Mouse (Mus musculus) spleen, embryonic (tissue): ENCODE measurements around the gene Cwc25.

ENCODE experiments used
- CTCF ChIA-PET: fragments of 350-600 bp; sonication (Branson Sonifier 250); formaldehyde crosslinking; loops from one replicate; lab custom pipeline; 2022; lab: Charles Lee

Gene Cwc25

DNA sequence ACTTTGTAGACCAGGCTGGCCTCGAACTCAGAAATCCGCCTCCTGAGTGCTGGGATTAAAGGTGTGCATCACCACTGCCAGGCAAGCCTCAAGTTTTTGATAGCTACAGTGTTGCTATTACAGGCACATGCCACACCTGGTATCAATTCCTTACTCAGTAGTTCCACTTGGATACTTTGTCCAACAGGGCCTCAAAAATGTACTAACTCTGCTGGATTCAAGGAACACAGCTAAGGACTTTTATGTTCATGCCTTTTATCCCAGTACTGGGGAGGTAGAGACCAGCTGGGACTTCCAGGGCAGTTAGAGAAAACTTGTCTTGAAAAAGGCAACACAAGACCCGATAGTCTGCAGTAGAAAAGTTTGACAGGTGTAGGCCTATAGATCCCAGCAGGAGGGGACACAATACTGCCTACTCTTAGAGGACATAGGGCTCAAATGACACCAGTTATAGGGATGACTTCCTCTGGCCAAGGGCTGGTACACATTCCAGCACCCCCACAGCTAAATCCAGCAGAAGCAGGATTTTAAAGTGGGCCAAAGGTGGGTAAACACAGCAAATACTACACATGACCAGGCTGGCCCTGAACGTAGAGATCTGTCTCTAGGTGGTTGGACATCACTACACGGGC lies 10.3 kb upstream of the Cwc25 start:
- CTCF ChIA-PET = no interaction called here

DNA sequence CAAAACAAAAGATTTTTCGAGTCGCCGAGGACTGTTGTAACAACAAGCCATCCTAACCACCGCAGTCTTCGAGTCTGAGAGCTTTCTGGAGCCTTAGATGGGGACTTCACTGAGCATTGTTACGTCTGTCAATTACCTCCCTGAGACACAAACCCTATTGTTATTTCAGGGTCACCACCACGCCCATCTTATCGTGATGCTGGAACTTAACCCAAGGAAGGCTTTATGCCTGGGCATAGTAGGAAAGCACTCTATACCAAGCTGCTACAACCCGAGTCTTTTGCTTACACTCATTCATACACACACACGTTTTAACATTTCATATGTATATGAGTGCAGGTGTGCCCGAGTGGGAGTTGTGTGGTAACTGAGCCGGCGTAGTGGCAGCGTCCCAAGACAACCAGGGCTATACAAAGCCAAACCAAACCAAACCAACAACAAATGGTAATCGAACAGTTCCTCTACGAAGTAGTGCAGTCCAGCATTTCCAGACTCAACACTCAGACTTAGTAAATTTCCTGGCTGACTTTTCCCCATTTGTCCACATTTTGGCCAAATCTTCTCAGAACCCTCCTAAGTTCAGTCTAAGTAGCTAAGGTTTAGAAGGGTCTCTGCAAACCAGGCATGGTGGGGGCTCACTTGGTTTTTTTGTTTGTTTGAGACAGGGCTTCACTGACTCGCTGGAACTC lies 9.6 kb upstream of the Cwc25 start, which contains the start of gene 1700001P01Rik:
1700001P01Rik (minus strand) TSS at position 111 of the 689 bp plus-strand sequence.
- CTCF ChIA-PET = no interaction called here

- CTCF ChIA-PET = no interaction called here
These were observed 8.8 kb upstream of the Cwc25 start for GRCm38 (mm10) chr11:97775186-97775585.

- CTCF ChIA-PET = no interaction called here
These were observed 5.1 kb upstream of the Cwc25 start for GRCm38 (mm10) chr11:97771410-97771809.

DNA sequence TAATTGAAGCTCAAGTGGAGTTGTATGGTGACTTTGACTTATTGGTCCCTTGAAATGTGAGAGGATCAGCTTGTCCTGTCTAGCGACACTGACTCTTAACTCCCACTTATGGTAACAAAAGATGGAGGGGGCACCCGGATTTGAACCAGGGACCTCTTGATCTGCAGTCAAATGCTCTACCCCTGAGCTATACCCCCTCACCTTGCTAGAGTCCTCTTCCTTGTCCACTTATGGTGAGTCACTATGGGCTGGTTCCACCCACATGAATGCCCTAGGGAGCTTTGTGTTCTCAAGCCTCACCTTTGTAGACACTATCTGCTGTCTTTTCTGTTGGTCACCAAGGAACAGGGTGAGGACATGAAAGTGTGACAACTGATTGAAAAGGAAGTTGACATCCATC lies 3.3 kb upstream of the Cwc25 start:
- CTCF ChIA-PET = interaction anchor here (0.7 kb wide), 1 partner anchor 16 kb away, joined by 4 read pairs; no protein-coding TSS in a partner anchor

- CTCF ChIA-PET = no interaction called here
These were observed 4.7 kb downstream of the Cwc25 start for GRCm38 (mm10) chr11:97761638-97762037.

- CTCF ChIA-PET = interaction anchor here (0.6 to 0.9 kb wide), 2 partner anchors 74 to 429 kb away, joined by 3 to 4 read pairs; no protein-coding TSS in a partner anchor
These were observed 7.4 kb downstream of the Cwc25 start for GRCm38 (mm10) chr11:97758942-97759341.

- CTCF ChIA-PET = no interaction called here
These were observed 8.2 kb downstream of the Cwc25 start for GRCm38 (mm10) chr11:97758125-97758524.

DNA sequence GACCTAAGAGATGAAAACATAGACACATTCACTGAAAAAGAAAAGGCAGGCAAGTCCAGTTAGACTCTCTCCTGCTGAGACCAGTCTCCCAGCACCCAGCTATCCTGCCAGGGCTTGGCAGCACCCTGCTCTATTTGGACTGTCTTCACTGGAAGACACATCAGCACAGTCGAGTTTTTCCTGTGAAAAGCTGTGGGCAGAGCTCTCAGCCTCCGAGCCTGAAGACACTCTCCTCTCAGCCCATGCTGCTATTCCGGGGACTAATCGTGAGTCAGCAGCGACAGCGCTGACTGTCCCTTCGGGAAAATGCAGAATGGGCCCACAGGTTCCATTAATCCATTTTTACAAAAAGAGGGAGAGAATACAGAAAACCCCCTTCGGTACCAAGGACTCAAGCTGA lies 13.1 kb downstream of the Cwc25 start:
- CTCF ChIA-PET = no interaction called here

GRCm38 (mm10) chr11:97748496-97748895 lies 17.9 kb downstream of the Cwc25 start:
- CTCF ChIA-PET = no interaction called here

DNA sequence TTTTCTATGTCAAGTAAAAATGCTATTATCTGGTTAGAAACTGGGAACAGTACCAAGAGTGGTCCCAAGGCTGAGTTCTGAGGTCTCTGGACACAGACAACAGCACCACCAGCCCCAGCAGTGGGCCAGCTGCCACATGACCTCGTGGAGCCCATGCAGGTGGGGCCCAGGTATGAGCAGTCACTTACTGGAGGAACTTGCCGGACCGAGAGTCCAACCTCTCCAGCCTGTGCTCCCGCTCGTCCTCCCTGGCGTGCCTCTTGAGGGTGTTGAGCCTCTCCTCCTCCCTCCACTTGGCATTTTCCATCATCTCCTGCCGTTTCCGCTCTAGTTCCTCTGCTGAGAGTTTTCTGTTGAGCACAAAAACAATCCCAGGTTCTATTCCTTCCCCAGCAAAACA lies 18.6 kb downstream of the Cwc25 start:
- CTCF ChIA-PET = no interaction called here

- CTCF ChIA-PET = no interaction called here
These were observed 21.0 kb downstream of the Cwc25 start for GRCm38 (mm10) chr11:97745331-97745721.

- CTCF ChIA-PET = no interaction called here
These were observed 21.5 kb downstream of the Cwc25 start for GRCm38 (mm10) chr11:97744718-97745330.

- CTCF ChIA-PET = interaction anchor here (0.6 kb wide), 1 partner anchor 396 kb away, joined by 3 read pairs; no protein-coding TSS in a partner anchor
These were observed 22.2 kb downstream of the Cwc25 start, which contains the start of gene Pip4k2b for GRCm38 (mm10) chr11:97744063-97744717. Pip4k2b (minus strand) TSS chr11:97744704.

- CTCF ChIA-PET = no interaction called here
These were observed 22.9 kb downstream of the Cwc25 start for GRCm38 (mm10) chr11:97743423-97743822.

DNA sequence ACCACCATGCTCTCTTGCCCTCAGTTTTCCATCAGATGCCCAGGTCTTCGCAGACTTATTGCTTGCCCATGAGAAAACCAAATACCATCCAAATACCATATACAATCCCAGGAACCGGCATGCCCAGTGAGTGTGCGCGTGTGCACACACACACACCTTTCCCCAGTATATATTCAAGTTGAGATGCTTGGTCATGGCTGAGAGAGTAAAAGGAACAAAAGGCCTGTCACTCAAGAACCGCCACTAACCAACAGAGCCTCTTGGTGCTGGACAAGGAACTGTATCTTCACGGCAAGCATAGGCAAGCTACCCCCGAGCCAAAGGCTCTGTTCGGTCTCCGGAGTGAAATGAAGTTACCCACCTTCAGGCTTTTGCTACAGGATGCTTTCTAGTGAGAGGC lies 23.8 kb downstream of the Cwc25 start:
- CTCF ChIA-PET = no interaction called here

GRCm38 (mm10) chr11:97742157-97742556 lies 24.2 kb downstream of the Cwc25 start:
- CTCF ChIA-PET = interaction anchor here (0.6 kb wide), 1 partner anchor 939 kb away, joined by 3 read pairs; no protein-coding TSS in a partner anchor

DNA sequence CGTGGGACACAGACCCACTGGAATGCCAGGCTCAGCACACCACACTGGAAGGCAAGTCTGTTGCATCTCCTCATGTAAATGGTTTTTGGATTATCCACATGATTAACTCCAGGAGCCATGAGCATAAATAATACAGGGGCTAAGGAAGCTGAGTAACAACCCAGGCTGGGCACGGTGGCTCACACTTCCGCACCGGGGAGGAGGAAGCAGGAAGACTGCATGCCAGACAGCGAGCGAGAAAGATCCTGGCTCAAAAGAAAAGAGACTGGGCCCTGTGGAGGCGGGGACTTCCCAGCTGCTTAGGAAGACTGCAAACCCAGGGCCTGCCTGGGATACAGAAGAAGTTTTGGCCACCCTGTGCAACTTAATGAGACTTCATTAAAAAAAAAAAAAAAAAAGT lies 26.2 kb downstream of the Cwc25 start:
- CTCF ChIA-PET = no interaction called here

DNA sequence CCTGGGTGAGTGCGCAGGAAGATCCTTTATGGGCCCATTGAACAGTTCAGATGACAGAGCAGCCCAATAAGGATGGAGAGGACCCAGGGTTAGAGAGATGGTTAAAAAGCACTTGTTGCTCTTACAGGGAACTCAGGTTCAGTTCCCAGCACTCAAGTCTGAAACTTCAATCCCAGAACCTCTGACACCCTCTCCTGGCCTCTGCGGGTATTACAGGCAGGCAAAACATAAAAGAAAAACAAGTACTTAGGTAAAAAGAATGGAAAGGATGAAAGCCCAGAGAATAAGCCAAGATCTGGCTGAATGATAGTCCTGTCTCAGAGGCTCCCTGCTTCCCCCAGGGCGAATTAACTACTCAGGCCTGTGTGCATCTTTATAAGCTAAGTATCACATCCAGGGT lies 27.2 kb downstream of the Cwc25 start:
- CTCF ChIA-PET = no interaction called here

DNA sequence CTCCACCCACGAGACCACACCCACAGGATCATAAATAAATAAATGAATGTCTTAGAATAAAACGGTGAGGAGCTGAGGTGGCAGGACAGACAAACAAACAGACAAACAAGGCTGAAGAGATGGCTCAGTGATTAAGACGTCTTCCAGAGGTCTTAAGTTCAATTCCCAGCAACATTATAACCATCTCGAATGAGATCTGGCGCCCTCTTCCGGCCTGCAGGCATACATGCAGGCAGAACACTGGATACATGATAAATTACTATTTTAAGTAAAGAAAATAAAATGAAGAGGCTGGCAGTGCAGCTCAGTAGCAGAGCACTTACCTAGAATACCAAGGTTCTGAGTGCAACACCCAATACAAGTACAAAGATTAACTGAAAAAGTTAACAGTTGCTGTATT lies 27.7 kb downstream of the Cwc25 start:
- CTCF ChIA-PET = no interaction called here

- CTCF ChIA-PET = interaction anchor here (0.6 kb wide), 1 partner anchor 22 kb away, joined by 5 read pairs; no protein-coding TSS in a partner anchor
These were observed 28.8 kb downstream of the Cwc25 start for GRCm38 (mm10) chr11:97737600-97737999.

DNA sequence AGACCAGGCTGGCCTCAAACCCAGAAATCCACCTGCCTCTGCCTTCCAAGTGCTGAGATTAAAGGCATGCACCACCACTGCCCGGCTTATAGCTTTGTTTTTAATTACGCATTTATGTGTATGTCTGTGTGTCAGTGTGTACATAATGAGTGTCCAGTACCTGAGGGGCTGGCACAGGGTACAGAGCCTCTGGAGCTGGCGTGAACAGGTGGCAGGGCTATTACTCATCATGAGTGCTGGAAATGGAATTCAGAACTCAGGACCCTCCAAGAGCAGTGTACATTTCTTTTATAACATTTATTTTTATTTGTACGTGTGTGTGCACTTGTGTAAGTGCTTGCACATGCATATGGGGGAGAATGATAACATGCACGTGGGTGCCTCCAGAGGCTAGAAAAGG lies 29.7 kb downstream of the Cwc25 start:
- CTCF ChIA-PET = no interaction called here
